Mouse (Mus musculus): ENCODE data around the gene Slc4a10.

- TF ChIP-seq CTCF (IDR thresholded peaks at IDR 0.05; ENCODE audit: low read depth, low read length) (no peak), POLR2A (IDR thresholded peaks at IDR 0.05; ENCODE audit: borderline replicate concordance, low read depth, low read length) (no peak)
Observed at GRCm38 (mm10) chr2:62360872-62361271, 314.6 kb downstream of the Slc4a10 start.
